14 mouse cellular contexts compared by ENCODE assay signal in the genomic region with DNA sequence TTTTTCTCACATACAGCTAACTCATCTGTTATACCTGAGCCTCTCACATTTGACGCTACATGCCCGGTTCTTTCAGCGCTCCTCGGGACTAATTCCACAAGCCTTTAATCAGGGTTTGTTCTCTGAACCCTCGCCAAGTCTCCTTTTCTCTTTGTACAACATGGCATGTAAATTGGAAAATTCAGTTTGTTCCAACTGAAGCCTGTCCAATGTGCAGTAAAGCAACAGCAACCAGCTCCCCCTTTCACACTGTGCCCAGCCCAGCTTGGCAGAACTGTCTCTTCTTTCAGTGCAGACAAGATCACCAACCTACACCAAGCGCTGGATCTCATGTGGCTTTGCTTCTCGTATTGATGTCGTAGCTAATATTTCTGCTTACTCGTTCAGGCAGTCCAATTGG. TPM values are rescaled to one million over a fixed set of nuclear protein-coding genes. Genes with fewer than 3 reads are reported as not detected.
DNase-seq lines count a peak whose midpoint lies in the region; ATAC-seq and TF ChIP-seq lines count a peak whose summit lies in the region.
"Had no signal": no experiment of that assay in that cellular context is flagged by ENCODE, and none has a peak within 500 bp of the region (broad histone marks: within the 10 kb centered on the region; RNA-seq: fewer than 3 reads in every experiment).

No protein-coding gene starts in this region.

- TF ChIP-seq CTCF in kidney, adult 2 months (conservative IDR thresholded peaks at IDR 0.05; ENCODE audit: insufficient read depth, insufficient read length, low read depth, low read length), result no peak

- H3K9ac ChIP-seq in embryonic facial prominence, embryonic 13.5 days, result no peak overlapping the region
- no peak overlapping the region for H3K9ac ChIP-seq in neural tube, embryonic 15.5 days (replicated peaks)
- H3K9ac ChIP-seq: hindbrain, embryonic 15.5 days had no signal

- H3K9me3 ChIP-seq in embryonic facial prominence, embryonic 13.5 days, result peaks cover 3% of the 10 kb centered on the region; the same call in 1 of the 2 replicates
- no peaks in the 10 kb centered on the region for H3K9me3 ChIP-seq in embryonic facial prominence, embryonic 10.5 days
- no peaks in the 10 kb centered on the region for H3K9me3 ChIP-seq in neural tube, embryonic 15.5 days (replicated peaks)
- H3K9me3 ChIP-seq: hindbrain, embryonic 15.5 days had no signal

- no peak overlapping the region for H3K27ac ChIP-seq in embryonic facial prominence, embryonic 13.5 days
- H3K27ac ChIP-seq in embryonic facial prominence, embryonic 10.5 days (replicated peaks), result no peak overlapping the region
- H3K27ac ChIP-seq in kidney, adult 2 months (ENCODE audit: insufficient read depth, low read depth, low read length), result no peak overlapping the region
- no peak overlapping the region for H3K27ac ChIP-seq in neural tube, embryonic 15.5 days (replicated peaks)
- H3K27ac ChIP-seq: hindbrain, embryonic 15.5 days; stomach, postnatal 0 days had no signal

- no peak overlapping the region for H3K4me3 ChIP-seq in embryonic facial prominence, embryonic 13.5 days
- H3K4me3 ChIP-seq in embryonic facial prominence, embryonic 10.5 days, result no peak overlapping the region
- no peak overlapping the region for H3K4me3 ChIP-seq in kidney, adult 2 months (ENCODE audit: insufficient read depth, low read depth, low read length)
- no peak overlapping the region for H3K4me3 ChIP-seq in neural tube, embryonic 15.5 days (replicated peaks)
- H3K4me3 ChIP-seq: hindbrain, embryonic 15.5 days had no signal

- H3K4me2 ChIP-seq in embryonic facial prominence, embryonic 13.5 days, result no peak overlapping the region
- H3K4me2 ChIP-seq in neural tube, embryonic 15.5 days, result no peak overlapping the region
- H3K4me2 ChIP-seq: hindbrain, embryonic 15.5 days had no signal

- TF ChIP-seq POLR2A in kidney, adult 2 months (IDR thresholded peaks at IDR 0.05; ENCODE audit: low read depth, low read length), result no peak

- peaks cover 4% of the 10 kb centered on the region for H3K4me1 ChIP-seq in embryonic facial prominence, embryonic 13.5 days
- peaks cover 4% of the 10 kb centered on the region; the same call in 1 of the 2 replicates for H3K4me1 ChIP-seq in embryonic facial prominence, embryonic 10.5 days
- no peaks in the 10 kb centered on the region; the same call in 1 of the 2 replicates for H3K4me1 ChIP-seq in kidney, adult 2 months (ENCODE audit: control insufficient read depth, insufficient read depth, low read length)
- H3K4me1 ChIP-seq in neural tube, embryonic 15.5 days, result 0 out of 2 replicates have a peak, but pooled peaks cover 5% of the 10 kb centered on the region
- H3K4me1 ChIP-seq: hindbrain, embryonic 15.5 days had no signal

- H3K27me3 ChIP-seq in embryonic facial prominence, embryonic 13.5 days, result no peaks in the 10 kb centered on the region
- no peaks in the 10 kb centered on the region for H3K27me3 ChIP-seq in embryonic facial prominence, embryonic 10.5 days (replicated peaks; ENCODE audit: low read depth, poor library complexity, severe bottlenecking)
- no peaks in the 10 kb centered on the region for H3K27me3 ChIP-seq in kidney, adult 2 months (replicated peaks; ENCODE audit: control insufficient read depth, insufficient read depth, low read length)
- H3K27me3 ChIP-seq in neural tube, embryonic 15.5 days (replicated peaks), result no peaks in the 10 kb centered on the region
- H3K27me3 ChIP-seq: hindbrain, embryonic 15.5 days had no signal

- ATAC-seq in embryonic facial prominence, embryonic 13.5 days (ENCODE audit: insufficient number of reproducible peaks, insufficient read depth, low FRiP score, low TSS enrichment, low read depth), result 0 out of 2 replicates have a peak, but pooled peaks have one; percentile 16
- ATAC-seq in neural tube, embryonic 15.5 days (ENCODE audit: low FRiP score), result peak; percentile 37; the same call in 1 of the 2 replicates
- ATAC-seq: activated CD4-positive, CD25-positive, alpha-beta regulatory T cell, adult 4 months had no signal

- H3K36me3 ChIP-seq in embryonic facial prominence, embryonic 13.5 days, result 0 out of 2 replicates have a peak, but pooled peaks cover 3% of the 10 kb centered on the region
- H3K36me3 ChIP-seq in embryonic facial prominence, embryonic 10.5 days (replicated peaks), result no peaks in the 10 kb centered on the region
- no peaks in the 10 kb centered on the region for H3K36me3 ChIP-seq in kidney, adult 2 months (ENCODE audit: control insufficient read depth, insufficient read depth, low read length)
- no peaks in the 10 kb centered on the region for H3K36me3 ChIP-seq in neural tube, embryonic 15.5 days
- H3K36me3 ChIP-seq: hindbrain, embryonic 15.5 days had no signal

- WGBS in embryonic facial prominence, embryonic 13.5 days, result 72% methylated on average over 9 of the region's 9 CpGs
- WGBS in embryonic facial prominence, embryonic 10.5 days, result 93% methylated on average over 9 of the region's 9 CpGs
- 81% methylated on average over 9 of the region's 9 CpGs for WGBS in kidney, adult 2 months
- WGBS in neural tube, embryonic 15.5 days, result 69% methylated on average over 9 of the region's 9 CpGs

- no peak for DNase-seq in embryonic facial prominence, embryonic 10.5 days (ENCODE audit: low spot score)
- DNase-seq in kidney, adult 2 months, result peak; percentile 45
- DNase-seq in kidney, postnatal 14 days, result no peak
- no peak for DNase-seq in neural tube, embryonic 10.5 days (ENCODE audit: extremely low spot score, low spot score)
- DNase-seq in lung, adult 18-20 months, result no peak
- DNase-seq in adrenal gland, adult 2 months, result no peak
- DNase-seq: cerebellum, adult 11-12 months; heart, adult 18-20 months; thymus, postnatal 14 days had no signal

RNA-seq across cellular contexts. Expression of gene Rsbn1l, which starts 7.1 kb away (rescaled TPM):
- 5.9 and 6.9 TPM in 2 replicates for polyA plus RNA-seq in embryonic facial prominence, embryonic 13.5 days (2015; fragmentation: Nextera tagmentation; extraction: Ambion mirVana)
- polyA plus RNA-seq in embryonic facial prominence, embryonic 10.5 days (2016; fragmentation: Nextera tagmentation; extraction: Ambion mirVana), result 4.7 and 5.0 TPM in 2 replicates
- polyA plus RNA-seq in kidney, adult 2 months (2012; rRNA removed), result 3.2 and 3.9 TPM in 2 replicates
- 4.4 and 4.9 TPM in 2 replicates for polyA plus RNA-seq in neural tube, embryonic 15.5 days (2015; fragmentation: Nextera tagmentation; extraction: Ambion mirVana)
- total RNA-seq in adrenal gland, adult 2 months (2021), result 10 to 100 TPM; 11.7 to 14.6 TPM
- polyA plus RNA-seq in adrenal gland, adult 2 months (2012; rRNA removed), result 4.5 and 4.9 TPM in 2 replicates
